Mouse (Mus musculus): Measurements from ENCODE around the gene Lrrc23.

Lrrc23 gene

DNA sequence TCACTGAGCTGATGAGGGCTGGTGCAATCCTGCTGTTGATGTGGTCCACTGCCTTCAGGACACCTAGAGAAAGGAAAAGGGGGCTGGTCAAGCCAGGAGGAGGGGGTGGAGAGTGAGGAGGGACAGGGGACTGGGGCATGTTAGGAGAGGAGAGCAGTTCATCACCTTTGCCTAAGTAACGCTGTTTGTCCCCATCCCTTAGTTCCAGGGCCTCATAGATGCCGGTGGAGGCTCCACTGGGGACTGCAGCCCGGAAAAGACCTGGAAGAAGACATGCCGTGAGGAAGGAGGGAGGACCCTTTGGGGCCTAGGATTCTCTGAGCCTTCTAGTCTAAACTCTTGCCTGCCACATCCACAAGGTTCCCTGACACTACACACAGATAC lies 12.0 kb downstream of the Lrrc23 start:
- DNase-seq = no peak

DNA sequence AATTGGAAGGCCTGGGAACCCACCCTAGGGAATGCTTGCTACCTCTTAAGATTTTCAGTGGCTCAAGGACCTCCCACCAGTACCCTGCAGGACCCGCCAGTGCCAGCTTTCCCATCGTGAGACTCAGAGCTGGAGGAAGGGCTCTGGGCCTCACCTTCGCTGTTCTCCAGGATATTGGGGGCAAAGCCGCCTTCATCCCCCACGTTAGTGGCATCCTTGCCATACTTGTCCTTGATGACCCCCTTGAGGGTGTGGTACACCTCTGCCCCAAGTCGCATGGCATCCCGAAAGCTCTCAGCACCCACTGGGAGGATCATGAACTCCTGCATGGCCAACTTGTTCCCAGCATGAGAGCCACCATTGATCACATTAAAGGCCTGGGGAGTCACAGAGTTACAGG lies 13.6 kb downstream of the Lrrc23 start:
- no peak for DNase-seq

DNA sequence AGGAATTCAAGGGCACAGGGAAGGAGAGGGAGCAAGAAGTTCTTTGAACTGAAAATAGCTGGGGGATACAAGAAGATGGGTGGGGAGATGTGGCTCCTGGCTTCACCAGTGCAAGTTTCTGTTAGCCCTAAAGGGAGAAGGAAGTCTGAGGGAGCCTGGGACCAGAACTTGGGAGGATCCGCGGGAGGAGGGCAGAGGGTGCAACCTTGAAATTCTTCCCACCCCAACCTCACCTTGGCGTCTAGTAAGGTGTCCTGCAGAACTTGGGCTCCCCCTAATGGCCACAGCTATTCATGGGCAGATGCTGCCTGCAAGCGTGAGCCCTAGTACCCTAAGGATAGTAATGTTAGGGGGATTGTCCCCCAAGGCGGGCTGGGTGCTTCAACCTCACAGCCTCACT lies 20.3 kb downstream of the Lrrc23 start:
- peak; percentile 63 for DNase-seq

DNA sequence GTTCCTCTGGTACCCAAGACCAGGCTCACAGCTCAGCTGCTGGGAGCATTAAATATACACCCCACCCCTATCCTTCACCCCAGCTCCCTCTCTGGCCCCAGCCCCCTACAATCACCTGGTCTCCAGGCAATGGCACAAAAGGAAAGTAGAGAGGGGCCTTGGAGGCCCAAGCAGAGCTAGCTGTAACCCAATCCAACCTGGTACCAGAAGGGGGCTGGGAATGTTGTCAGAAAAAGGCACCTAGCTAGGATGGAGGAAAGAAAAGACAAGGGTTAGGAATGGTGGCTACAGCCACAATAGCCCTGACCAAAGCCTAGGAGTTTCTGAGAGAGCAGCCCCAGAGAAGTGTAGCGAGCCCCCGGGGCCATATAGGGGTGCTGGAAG lies 20.7 kb downstream of the Lrrc23 start:
- DNase-seq = no peak

DNA sequence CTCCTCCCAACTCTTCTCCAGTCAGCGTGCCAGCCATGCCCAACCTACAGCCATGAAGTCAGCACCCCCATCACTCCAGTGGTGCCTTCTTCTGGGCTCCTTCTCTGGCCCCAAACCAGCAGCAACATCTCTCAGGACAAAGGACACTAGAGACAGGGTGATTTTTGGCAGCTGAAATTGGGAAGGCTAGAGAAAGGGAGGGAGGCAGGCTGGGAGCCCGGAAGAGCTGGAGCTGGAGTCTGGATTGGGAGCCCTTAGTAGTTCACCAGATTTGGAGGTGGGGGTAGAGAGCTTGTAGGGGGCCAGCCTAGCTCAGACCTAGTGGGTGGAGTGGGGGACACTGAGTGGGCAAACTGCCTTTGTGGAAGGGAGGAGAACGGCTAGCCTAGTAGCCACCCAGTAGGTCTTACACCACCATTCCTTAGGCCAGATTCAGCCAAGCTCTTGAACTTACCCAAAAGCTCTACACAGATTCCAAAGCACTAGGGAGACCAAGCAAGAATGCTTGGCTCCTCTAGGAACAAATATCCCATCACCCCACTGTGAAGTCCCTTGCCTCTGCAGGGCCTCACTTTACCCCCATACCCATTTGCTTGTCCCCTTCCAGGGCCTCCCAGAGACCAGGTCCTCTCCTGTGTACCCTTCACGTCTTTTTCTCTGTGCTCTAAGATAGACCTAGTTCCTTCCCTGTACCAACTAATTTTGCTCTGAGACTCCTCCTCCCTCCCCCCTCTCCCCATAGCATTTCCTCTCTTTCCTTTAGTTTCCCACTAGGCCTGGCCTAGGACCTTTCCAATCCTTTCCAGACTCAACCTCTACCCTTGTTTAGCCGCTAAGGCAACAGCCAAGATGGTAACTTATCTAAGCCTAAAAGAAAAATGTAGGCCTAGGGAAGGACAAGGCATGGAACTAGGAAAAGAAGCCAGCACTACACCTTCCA lies 21.3 kb downstream of the Lrrc23 start:
- peak; percentile 49 for DNase-seq

GRCm38 (mm10) chr6:124757351-124757880 lies 22.1 kb downstream of the Lrrc23 start:
- no peak for DNase-seq

- DNase-seq = peak; percentile 79
Measured at GRCm38 (mm10) chr6:124756652-124757350, 22.7 kb downstream of the Lrrc23 start.

- DNase-seq = peak; percentile 62
Measured at GRCm38 (mm10) chr6:124755831-124756595, 23.5 kb downstream of the Lrrc23 start, which contains the start of the genes Gm45234 and Atn1. Gene Gm45234, minus strand, starts transcription at chr6:124756021. Gene Atn1, minus strand, starts transcription at chr6:124756524.

- DNase-seq = no peak
Measured at GRCm38 (mm10) chr6:124755306-124755705, 24.2 kb downstream of the Lrrc23 start.

- DNase-seq = no peak
Measured at GRCm38 (mm10) chr6:124753861-124754260, 25.7 kb downstream of the Lrrc23 start.

- no peak for DNase-seq
Measured at GRCm38 (mm10) chr6:124750405-124750804, 29.1 kb downstream of the Lrrc23 start.

DNA sequence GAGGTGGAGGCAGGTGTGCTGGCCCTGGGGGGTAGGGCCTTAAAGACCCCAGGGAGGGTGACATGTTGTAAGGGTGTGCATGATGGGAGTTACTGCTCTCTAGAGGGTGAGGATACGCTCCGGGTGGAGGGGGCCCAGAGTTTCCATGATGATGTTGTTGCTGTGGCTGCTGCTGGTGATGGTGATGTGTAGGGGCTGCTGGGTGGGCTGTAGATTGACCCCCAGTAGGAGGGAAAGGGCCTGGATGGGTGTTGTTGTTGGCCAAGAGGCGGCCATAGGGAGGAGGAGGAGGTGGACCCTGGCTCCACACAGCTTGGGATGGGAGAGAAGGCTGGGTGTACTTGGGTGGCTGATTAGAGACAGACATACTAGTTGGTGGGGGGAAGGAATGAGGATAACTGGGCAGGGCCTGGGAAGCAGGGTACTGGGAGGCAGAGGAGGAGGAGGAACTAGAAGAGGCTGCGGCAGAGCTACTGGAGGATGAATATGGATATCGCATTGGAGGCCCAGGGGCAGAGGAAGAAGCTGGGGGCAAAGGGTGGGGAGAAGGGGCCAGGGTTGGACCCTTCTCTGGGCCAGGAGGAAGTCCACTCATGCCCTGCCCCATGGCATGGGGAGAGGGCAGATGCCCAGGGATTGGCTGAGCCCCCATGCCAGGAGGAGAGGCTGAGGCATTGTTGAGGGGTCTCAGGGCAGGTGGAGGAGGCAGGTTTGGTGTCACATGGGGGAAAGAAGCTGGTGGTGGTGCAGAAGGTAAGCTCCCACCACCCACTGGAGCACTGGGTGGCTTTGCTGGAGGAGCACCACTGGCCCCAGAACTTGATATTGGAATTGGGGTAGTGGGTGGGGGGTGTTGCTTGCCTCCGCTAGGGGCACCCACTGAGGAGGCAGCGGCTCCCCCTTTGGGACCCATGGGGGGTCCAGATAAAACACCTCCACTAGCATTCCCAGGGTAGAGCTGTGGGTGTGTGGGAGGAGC lies 32.6 kb downstream of the Lrrc23 start:
- DNase-seq = no peak

DNA sequence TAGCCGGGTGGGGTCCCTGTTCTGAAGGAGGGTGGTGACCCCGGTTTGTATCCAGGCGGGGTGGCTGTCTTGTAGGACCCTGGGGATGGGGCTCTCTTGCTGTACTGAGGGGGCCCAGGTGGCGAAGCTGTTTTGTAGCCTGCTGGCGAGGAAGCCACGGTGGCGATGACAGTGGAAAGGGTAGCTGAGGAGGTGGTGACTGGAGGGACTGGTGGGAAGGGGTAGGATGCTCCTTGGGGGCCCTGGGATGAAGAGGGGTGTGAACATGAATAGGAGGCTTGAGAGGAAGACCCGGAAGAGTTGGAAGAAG lies 33.3 kb downstream of the Lrrc23 start:
- no peak for DNase-seq

GRCm38 (mm10) chr6:124745490-124746295 lies 33.8 kb downstream of the Lrrc23 start:
- peak; percentile 93 for DNase-seq

GRCm38 (mm10) chr6:124744755-124745321 lies 34.7 kb downstream of the Lrrc23 start:
- DNase-seq = no peak

GRCm38 (mm10) chr6:124743647-124744046 lies 35.9 kb downstream of the Lrrc23 start:
- DNase-seq = no peak

GRCm38 (mm10) chr6:124742839-124743514 lies 36.5 kb downstream of the Lrrc23 start:
- DNase-seq = no peak

- DNase-seq = no peak
Measured at GRCm38 (mm10) chr6:124741842-124742241, 37.7 kb downstream of the Lrrc23 start.

DNA sequence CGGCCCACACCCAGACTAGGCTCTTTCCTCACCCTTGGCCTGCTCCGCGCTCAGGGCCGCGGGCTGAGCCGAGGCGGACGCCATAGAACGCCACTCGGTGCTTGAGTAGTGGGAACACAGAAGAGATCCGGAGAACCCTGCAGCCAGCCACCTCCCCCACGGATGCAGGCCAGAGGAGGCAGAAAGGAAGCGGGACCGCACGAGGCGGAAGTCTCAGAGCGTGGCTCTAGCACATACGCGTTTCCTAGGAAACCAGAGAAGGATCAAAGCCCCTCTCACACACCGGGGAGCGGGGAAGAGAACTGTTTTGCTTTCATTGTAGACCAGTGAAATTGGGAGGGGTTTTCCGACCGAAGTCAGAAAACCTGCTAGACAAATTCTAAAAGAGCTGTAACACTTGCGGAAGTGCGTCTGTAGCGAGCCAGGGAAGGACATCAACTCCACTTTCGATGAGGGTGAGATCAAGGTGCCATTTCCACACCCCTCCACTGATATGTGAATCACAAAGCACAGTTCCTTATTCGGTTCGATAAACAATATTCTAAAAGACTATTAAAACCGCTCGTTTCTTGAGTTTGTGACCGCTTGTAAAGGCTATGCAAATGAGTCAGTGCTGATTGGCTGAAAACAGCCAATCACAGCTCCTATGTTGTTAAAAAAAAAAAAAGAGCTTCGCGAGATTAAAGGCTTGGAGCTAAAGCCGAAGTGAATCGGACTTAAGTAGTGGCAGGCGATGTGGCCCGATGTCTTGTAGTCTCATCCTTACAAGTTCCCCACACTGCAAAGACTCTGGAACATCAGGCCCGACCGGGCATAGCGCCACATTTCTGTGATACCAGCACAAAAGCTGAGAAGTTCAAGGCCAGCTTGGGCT lies 38.4 kb downstream of the Lrrc23 start, which contains the start of gene Grcc10:
TSS of gene Grcc10 (minus strand) at position 487 of the 874 bp plus-strand sequence.
- peak; percentile 82 for DNase-seq
